Mouse (Mus musculus) neural tube, embryonic 14.5 days (tissue): Measurements from ENCODE around the gene Rab30. TPM values are rescaled to one million over a fixed set of nuclear protein-coding genes. Genes with fewer than 3 reads are reported as not detected.

Experiments used
- ATAC-seq: fragments of 200-750 bp; cut with Nextera tagmentation; 2 replicates; pipeline ENCODE4 v1.8.0; 2017; ENCODE audit warnings: low read depth, mild to moderate bottlenecking, moderate TSS enrichment, moderate library complexity
- H3K27ac ChIP-seq: fragments of 300-500 bp; sonication (generic); 2 replicates; pipeline ENCODE4 v1.5.1; 2014; ENCODE audit warnings: low read depth, mild to moderate bottlenecking, control low read depth, low read length, moderate library complexity, mixed read lengths
- H3K27me3 ChIP-seq: fragments of 300-500 bp; sonication (generic); 2 replicates; pipeline ENCODE4 v1.6.1; 2014; ENCODE audit warnings: low read length; ENCODE audit not compliant: control insufficient read depth, insufficient read depth
- H3K36me3 ChIP-seq: fragments of 300-500 bp; sonication (generic); 2 replicates; pipeline ENCODE4 v1.6.1; 2014; ENCODE audit warnings: low read length, mixed read lengths; ENCODE audit not compliant: control insufficient read depth, insufficient read depth
- H3K4me1 ChIP-seq: fragments of 300-500 bp; sonication (generic); 2 replicates; pipeline ENCODE4 v1.6.1; 2014; ENCODE audit warnings: low read length; ENCODE audit not compliant: control insufficient read depth, insufficient read depth
- H3K4me2 ChIP-seq: fragments of 300-500 bp; sonication (generic); 2 replicates; pipeline ENCODE4 v1.6.1; 2014; ENCODE audit warnings: mild to moderate bottlenecking, low read depth, low read length, control low read depth
- H3K4me3 ChIP-seq: fragments of 300-500 bp; sonication (generic); 2 replicates; pipeline ENCODE4 v1.5.1; 2014; ENCODE audit warnings: low read depth, low read length, control low read depth, mixed read lengths
- H3K9ac ChIP-seq: fragments of 300-500 bp; sonication (generic); replicated peaks from 2 replicates; pipeline ENCODE4 v1.6.1; 2014; ENCODE audit warnings: low read depth, mild to moderate bottlenecking, control low read depth, low read length, mixed read lengths
- H3K9me3 ChIP-seq: fragments of 300-500 bp; sonication (generic); 2 replicates; pipeline ENCODE4 v1.6.1; 2016; ENCODE audit warnings: low read length; ENCODE audit not compliant: control insufficient read depth
- WGBS: fragments of 180-500 bp; shearing (Covaris S2); extraction: QIAGEN DNeasy Blood & Tissue Kit; methylation state at CpG from one replicate; pipeline ENCODE4 v1.1.7; 2014; 5-methylcytosine and 5-hydroxymethylcytosine counted together
- polyA plus RNA-seq: library from polyadenylated mRNA; unstranded; fragments of >200 nt; fragmentation: Nextera tagmentation; extraction: Ambion mirVana; gene quantifications from 2 replicates; pipeline ENCODE4 v1.2.1, GENCODE M21; 2014

Rab30 gene
- polyA plus RNA-seq, 1 experiment from 2014 or later: 34.7 TPM

DNA sequence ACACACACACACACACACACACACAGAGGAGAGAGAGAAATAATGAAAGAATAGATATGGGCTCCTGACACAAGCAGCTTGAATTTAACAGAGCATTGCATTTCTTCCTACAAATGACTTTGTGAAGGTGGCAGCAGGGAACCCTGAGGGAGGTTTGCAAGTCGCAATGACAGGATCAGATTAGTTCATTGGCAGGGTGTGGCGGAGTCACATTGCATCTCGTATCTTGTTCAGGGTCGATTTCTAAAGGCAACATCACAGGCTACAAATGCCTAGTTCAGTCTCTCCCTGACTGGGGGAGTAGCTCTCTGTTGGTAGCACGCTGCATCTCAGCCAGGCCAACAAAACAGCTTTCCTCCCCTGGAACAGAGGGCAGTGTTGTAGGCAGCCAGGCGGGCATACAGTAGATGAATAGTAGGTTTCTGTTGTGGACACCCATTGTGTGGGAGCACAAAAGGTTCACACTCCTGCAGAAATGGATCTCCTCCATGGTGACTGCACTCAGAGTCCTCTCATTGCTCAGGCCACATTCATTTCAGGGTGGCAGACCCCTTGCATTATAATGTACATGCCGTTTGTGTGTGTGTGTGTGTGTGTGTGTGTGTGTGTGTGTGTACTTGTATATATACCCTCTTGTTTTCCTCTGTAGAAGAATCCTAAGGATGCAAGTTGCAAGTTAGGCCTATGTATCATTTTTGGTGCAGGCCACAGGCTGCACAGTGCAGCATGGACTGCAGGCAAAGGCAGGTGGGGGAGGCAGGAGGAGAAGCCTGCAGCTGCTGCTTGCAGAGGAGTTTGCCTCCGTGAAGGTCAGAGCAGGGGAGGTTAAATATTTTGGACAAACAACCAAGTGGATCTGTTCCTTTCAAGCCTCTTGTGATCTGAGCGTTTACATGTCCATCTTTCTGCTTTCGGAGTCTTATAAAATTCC, 58.5 kb downstream of the Rab30 start:
- Histone ChIP-seq H3K9ac (no peak overlapping the region), H3K36me3 (no peaks in the 10 kb centered on the region), H3K9me3 (no peaks in the 10 kb centered on the region), H3K4me3 (no peak overlapping the region), H3K27me3 (no peaks in the 10 kb centered on the region), H3K4me1 (no peaks in the 10 kb centered on the region; the same call in 1 of the 2 replicates), H3K27ac (no peak overlapping the region), H3K4me2 (no peak overlapping the region)
- ATAC-seq: peak; percentile 38; the same call in 1 of the 2 replicates
- WGBS: 53% methylated on average over 10 of the region's 10 CpGs

DNA sequence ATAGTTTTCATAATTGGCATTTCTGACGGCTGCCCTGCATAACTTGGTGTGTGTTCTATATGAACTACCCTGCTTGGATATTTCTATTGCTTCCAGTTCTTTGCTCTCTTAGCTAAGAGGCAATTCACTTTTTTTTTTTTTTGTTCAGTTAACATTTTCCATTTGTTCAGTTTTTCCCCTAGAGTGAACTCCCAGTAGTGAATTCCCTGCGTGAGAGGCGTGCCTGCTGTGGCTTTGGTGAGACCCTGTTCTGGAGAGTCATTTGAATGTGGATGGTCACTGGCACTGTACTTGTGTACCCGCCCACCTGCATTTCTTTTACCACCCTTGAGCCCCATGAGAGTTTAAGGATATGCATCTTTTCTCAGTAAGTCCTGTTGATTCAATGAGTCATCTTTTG, 60.8 kb downstream of the Rab30 start:
- no peak overlapping the region for H3K27ac ChIP-seq
- no peaks in the 10 kb centered on the region for H3K9me3 ChIP-seq
- no peak overlapping the region for H3K4me2 ChIP-seq
- no peak for ATAC-seq
- H3K4me3 ChIP-seq: no peak overlapping the region
- H3K9ac ChIP-seq: no peak overlapping the region
- no peaks in the 10 kb centered on the region for H3K36me3 ChIP-seq
- H3K4me1 ChIP-seq: peaks cover 9% of the 10 kb centered on the region; the same call in 1 of the 2 replicates
- no peaks in the 10 kb centered on the region for H3K27me3 ChIP-seq
- WGBS: 87% methylated on average over 4 of the region's 4 CpGs

- no peak overlapping the region for H3K27ac ChIP-seq
- no peak for ATAC-seq
- no peak overlapping the region for H3K4me2 ChIP-seq
- H3K36me3 ChIP-seq: no peaks in the 10 kb centered on the region
- no peaks in the 10 kb centered on the region for H3K9me3 ChIP-seq
- H3K4me1 ChIP-seq: peaks cover 10% of the 10 kb centered on the region; the same call in 1 of the 2 replicates
- no peak overlapping the region for H3K9ac ChIP-seq
- H3K27me3 ChIP-seq: no peaks in the 10 kb centered on the region
- H3K4me3 ChIP-seq: no peak overlapping the region
- 58% methylated on average over 1 of the region's 1 CpGs for WGBS
Measured at GRCm38 (mm10) chr7:92803191-92803590, 61.8 kb downstream of the Rab30 start.

GRCm38 (mm10) chr7:92804919-92805668, 63.7 kb downstream of the Rab30 start:
- Histone ChIP-seq H3K4me2 (no peak overlapping the region), H3K4me1 (0 out of 2 replicates have a peak, but pooled peaks cover 10% of the 10 kb centered on the region), H3K9ac (no peak overlapping the region), H3K9me3 (no peaks in the 10 kb centered on the region), H3K27ac (no peak overlapping the region), H3K4me3 (no peak overlapping the region), H3K27me3 (no peaks in the 10 kb centered on the region), H3K36me3 (no peaks in the 10 kb centered on the region)
- WGBS: 94% methylated on average over 9 of the region's 9 CpGs
- ATAC-seq: no peak

GRCm38 (mm10) chr7:92806512-92807188, 65.2 kb downstream of the Rab30 start:
- H3K4me1 ChIP-seq: 0 out of 2 replicates have a peak, but pooled peaks cover 10% of the 10 kb centered on the region
- WGBS: 35% methylated on average over 15 of the region's 15 CpGs
- H3K4me3 ChIP-seq: no peak overlapping the region
- H3K27me3 ChIP-seq: no peaks in the 10 kb centered on the region
- no peak overlapping the region for H3K27ac ChIP-seq
- no peaks in the 10 kb centered on the region for H3K36me3 ChIP-seq
- H3K9ac ChIP-seq: no peak overlapping the region
- peak; percentile 62; the same call in 1 of the 2 replicates for ATAC-seq
- no peaks in the 10 kb centered on the region for H3K9me3 ChIP-seq
- no peak overlapping the region for H3K4me2 ChIP-seq

DNA sequence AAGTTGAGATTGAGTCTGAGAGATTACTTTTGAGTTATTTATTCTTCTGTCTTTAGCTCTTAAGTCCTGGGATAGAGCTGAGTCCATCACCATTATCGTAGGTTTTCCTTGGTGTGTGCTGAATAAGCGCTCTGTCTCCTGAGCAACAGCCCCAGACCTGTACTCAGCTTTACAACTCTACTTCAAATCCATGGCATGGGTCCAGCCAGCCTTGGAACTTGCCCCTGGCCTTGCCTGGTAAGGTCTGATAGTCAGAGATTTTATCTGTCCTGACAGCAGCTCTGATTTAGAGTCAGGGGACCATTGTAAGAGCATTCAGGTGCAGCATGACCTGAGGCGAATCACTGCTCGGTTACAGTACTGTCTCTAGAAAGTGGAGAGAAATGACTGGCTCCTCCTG, 66.1 kb downstream of the Rab30 start:
- no peak overlapping the region for H3K4me3 ChIP-seq
- no peak overlapping the region for H3K9ac ChIP-seq
- no peaks in the 10 kb centered on the region for H3K9me3 ChIP-seq
- 74% methylated on average over 4 of the region's 4 CpGs for WGBS
- H3K4me1 ChIP-seq: 0 out of 2 replicates have a peak, but pooled peaks cover 10% of the 10 kb centered on the region
- ATAC-seq: no peak
- no peaks in the 10 kb centered on the region for H3K36me3 ChIP-seq
- H3K4me2 ChIP-seq: no peak overlapping the region
- no peaks in the 10 kb centered on the region for H3K27me3 ChIP-seq
- no peak overlapping the region for H3K27ac ChIP-seq

GRCm38 (mm10) chr7:92811667-92812279, 70.4 kb downstream of the Rab30 start:
- H3K36me3 ChIP-seq: no peaks in the 10 kb centered on the region
- no peak overlapping the region for H3K4me2 ChIP-seq
- 0 out of 2 replicates have a peak, but pooled peaks cover 5% of the 10 kb centered on the region for H3K4me1 ChIP-seq
- H3K9ac ChIP-seq: no peak overlapping the region
- H3K27me3 ChIP-seq: no peaks in the 10 kb centered on the region
- ATAC-seq: peak; percentile 80
- WGBS: 53% methylated on average over 7 of the region's 7 CpGs
- H3K4me3 ChIP-seq: no peak overlapping the region
- H3K27ac ChIP-seq: no peak overlapping the region
- H3K9me3 ChIP-seq: no peaks in the 10 kb centered on the region

- ATAC-seq: no peak
- H3K4me1 ChIP-seq: no peaks in the 10 kb centered on the region
- H3K4me2 ChIP-seq: no peak overlapping the region
- 87% methylated on average over 2 of the region's 2 CpGs for WGBS
- H3K9me3 ChIP-seq: no peaks in the 10 kb centered on the region
- H3K27ac ChIP-seq: no peak overlapping the region
- no peak overlapping the region for H3K4me3 ChIP-seq
- H3K9ac ChIP-seq: no peak overlapping the region
- H3K36me3 ChIP-seq: no peaks in the 10 kb centered on the region
- H3K27me3 ChIP-seq: no peaks in the 10 kb centered on the region
Measured at GRCm38 (mm10) chr7:92817242-92817641, 75.8 kb downstream of the Rab30 start.
